Mouse (Mus musculus) heart, postnatal 25 days (tissue): ENCODE data around the gene Shank2. TPM values are rescaled to one million over a fixed set of nuclear protein-coding genes. Genes with fewer than 3 reads are reported as not detected.

Source experiments
- DNase-seq: peaks from one replicate; pipeline ENCODE4 v3.0.0; 2022; ENCODE audit warnings: low spot score
- intact Hi-C: fragments of 180-260 bp; cut with DNase I; formaldehyde crosslinking; loops from one replicate; pipeline ENCODE4 v1.15.1; 2025
- total RNA-seq, 2 experiments: library from RNA; stranded (reverse); gene quantifications; 2 replicates each; pipeline ENCODE4 v1.2.3; 2021

Shank2 gene
- total RNA-seq, 2 experiments from 2014 or later: 0.42 to 0.59 TPM

GRCm38 (mm10) chr7:144205161-144205560 is 203.4 kb downstream of the Shank2 start:
- DNase-seq: no peak
- intact Hi-C loops: loop anchor here (5.0 kb wide), 1 partner anchor 108 kb away; no protein-coding TSS in a partner anchor

- intact Hi-C loops: loop anchor here (5.0 kb wide), 1 partner anchor 109 kb away; no protein-coding TSS in a partner anchor
- DNase-seq: no peak
Measured at GRCm38 (mm10) chr7:144205837-144206236, 204.1 kb downstream of the Shank2 start.

- intact Hi-C loops: loop anchor here (5.0 kb wide), 1 partner anchor 109 kb away; no protein-coding TSS in a partner anchor
- DNase-seq: no peak
Measured at GRCm38 (mm10) chr7:144206254-144206653, 204.5 kb downstream of the Shank2 start.

- DNase-seq: no peak
Measured at GRCm38 (mm10) chr7:144207100-144207499, 205.4 kb downstream of the Shank2 start.

GRCm38 (mm10) chr7:144207849-144208248 is 206.1 kb downstream of the Shank2 start:
- peak; percentile 61 for DNase-seq
- intact Hi-C loops: loop anchor here (5.0 kb wide), 1 partner anchor 111 kb away; no protein-coding TSS in a partner anchor

More at GRCm38 (mm10) chr7:144207100-144207499, 205.4 kb downstream of the Shank2 start:
- intact Hi-C loops: loop anchor here (5.0 kb wide), 1 partner anchor 110 kb away; no protein-coding TSS in a partner anchor

GRCm38 (mm10) chr7:144208628-144209027 is 206.9 kb downstream of the Shank2 start:
- intact Hi-C loops: loop anchor here (5.0 kb wide), 1 partner anchor 111 kb away; no protein-coding TSS in a partner anchor
- no peak for DNase-seq

GRCm38 (mm10) chr7:144210526-144210925 is 208.8 kb downstream of the Shank2 start:
- intact Hi-C loops: loop anchor here (10.0 kb wide), 1 partner anchor 564 kb away; no protein-coding TSS in a partner anchor
- no peak for DNase-seq

- no peak for DNase-seq
- intact Hi-C loops: loop anchor here (10.0 kb wide), 1 partner anchor 562 kb away; no protein-coding TSS in a partner anchor
Measured at GRCm38 (mm10) chr7:144212694-144213093, 211.0 kb downstream of the Shank2 start.

GRCm38 (mm10) chr7:144217192-144217591 is 215.5 kb downstream of the Shank2 start:
- intact Hi-C loops: loop anchor here (1.0 to 10.0 kb wide), 3 partner anchors 209 to 558 kb away; no protein-coding TSS in a partner anchor
- peak; percentile 21 for DNase-seq

GRCm38 (mm10) chr7:144228683-144229082 is 227.0 kb downstream of the Shank2 start:
- DNase-seq: no peak
- intact Hi-C loops: no loop called here

- intact Hi-C loops: no loop called here
- DNase-seq: no peak
Measured at GRCm38 (mm10) chr7:144229421-144229820, 227.7 kb downstream of the Shank2 start.

- no peak for DNase-seq
- intact Hi-C loops: no loop called here
Measured at GRCm38 (mm10) chr7:144232132-144232706, 230.5 kb downstream of the Shank2 start.

GRCm38 (mm10) chr7:144233479-144233878 is 231.8 kb downstream of the Shank2 start:
- no peak for DNase-seq
- intact Hi-C loops: no loop called here

GRCm38 (mm10) chr7:144234783-144235182 is 233.1 kb downstream of the Shank2 start:
- no peak for DNase-seq
- intact Hi-C loops: no loop called here

- intact Hi-C loops: no loop called here
Measured at GRCm38 (mm10) chr7:144235523-144235922, 233.8 kb downstream of the Shank2 start.

GRCm38 (mm10) chr7:144236802-144237201 is 235.1 kb downstream of the Shank2 start:
- intact Hi-C loops: no loop called here
- DNase-seq: no peak

More at GRCm38 (mm10) chr7:144235523-144235922, 233.8 kb downstream of the Shank2 start:
- DNase-seq: no peak

GRCm38 (mm10) chr7:144238409-144238808 is 236.7 kb downstream of the Shank2 start:
- DNase-seq: no peak

GRCm38 (mm10) chr7:144238992-144239391 is 237.3 kb downstream of the Shank2 start:
- no peak for DNase-seq
- intact Hi-C loops: no loop called here

More at GRCm38 (mm10) chr7:144238409-144238808, 236.7 kb downstream of the Shank2 start:
- intact Hi-C loops: no loop called here

GRCm38 (mm10) chr7:144239571-144240370 is 238.0 kb downstream of the Shank2 start:
- DNase-seq: no peak
- intact Hi-C loops: no loop called here

- intact Hi-C loops: no loop called here
- no peak for DNase-seq
Measured at GRCm38 (mm10) chr7:144240736-144241343, 239.1 kb downstream of the Shank2 start.
